Mouse (Mus musculus) ES-CJ7 (cell line): ENCODE measurements around the gene Dnm3.

Experiments used
- DNase-seq: peaks from one replicate; pipeline ENCODE4 v3.0.0; 2011; ENCODE audit warnings: low read depth, low spot score

Gene Dnm3

GRCm38 (mm10) chr1:162477246-162478209 lies at the start of gene Dnm3:
Gene Dnm3, minus strand, starts transcription at chr1:162478034.
- peak; percentile 96 for DNase-seq

DNA sequence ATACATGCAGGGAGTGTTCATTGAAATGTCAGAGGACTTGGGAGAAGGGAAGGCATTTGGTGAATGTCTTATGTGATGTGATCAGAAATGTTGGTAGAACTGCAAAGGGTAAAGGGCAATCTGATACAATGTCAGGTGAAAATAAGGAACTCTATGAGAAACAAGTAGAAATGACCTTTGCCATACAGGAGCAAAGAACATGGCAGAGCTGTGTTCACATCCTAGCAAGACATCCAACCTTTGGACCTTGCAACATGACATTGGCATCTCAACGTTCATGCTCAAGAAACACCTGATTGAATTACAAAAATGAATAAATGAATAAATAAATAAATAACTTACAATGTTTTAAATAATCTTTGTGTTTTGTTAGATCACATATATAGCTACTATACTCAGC lies 37.3 kb upstream of the Dnm3 start:
- DNase-seq: no peak

- DNase-seq: no peak
These were observed 32.2 kb upstream of the Dnm3 start for GRCm38 (mm10) chr1:162510013-162510356.

DNA sequence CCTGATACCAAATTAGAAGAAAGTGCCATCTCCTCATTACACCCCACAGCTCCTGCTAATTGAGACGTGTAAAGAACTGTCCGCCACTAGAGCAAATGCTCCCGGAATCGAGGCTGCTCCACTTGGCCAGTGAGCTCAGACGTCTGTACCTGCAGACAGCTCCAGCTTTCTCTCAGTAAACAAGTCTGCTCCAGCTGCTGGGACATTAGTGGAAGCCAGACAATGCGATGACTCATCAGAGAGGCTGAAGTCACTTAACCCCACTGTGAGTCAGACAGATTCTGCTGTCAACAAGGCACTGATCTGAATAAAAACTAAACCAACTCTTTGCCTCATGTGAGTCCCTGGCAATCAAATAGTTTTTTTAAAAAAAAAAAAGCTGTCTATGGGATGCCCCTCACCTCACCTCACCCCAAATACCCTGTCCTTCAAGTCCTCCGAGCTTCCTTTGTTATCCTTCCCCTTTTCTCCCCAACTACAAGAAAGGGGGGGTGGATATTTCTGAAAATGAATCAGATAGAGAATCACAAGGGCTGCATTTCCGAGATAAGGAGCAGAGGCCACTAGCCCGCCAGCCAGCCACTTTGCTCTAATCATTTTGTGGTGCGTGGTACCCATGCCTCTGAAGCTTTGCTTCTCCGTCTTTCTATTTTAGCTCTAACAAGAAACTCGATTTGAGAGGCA lies 31.6 kb upstream of the Dnm3 start:
- no peak for DNase-seq

- DNase-seq: no peak
These were observed 30.6 kb upstream of the Dnm3 start for GRCm38 (mm10) chr1:162508211-162509005.

DNA sequence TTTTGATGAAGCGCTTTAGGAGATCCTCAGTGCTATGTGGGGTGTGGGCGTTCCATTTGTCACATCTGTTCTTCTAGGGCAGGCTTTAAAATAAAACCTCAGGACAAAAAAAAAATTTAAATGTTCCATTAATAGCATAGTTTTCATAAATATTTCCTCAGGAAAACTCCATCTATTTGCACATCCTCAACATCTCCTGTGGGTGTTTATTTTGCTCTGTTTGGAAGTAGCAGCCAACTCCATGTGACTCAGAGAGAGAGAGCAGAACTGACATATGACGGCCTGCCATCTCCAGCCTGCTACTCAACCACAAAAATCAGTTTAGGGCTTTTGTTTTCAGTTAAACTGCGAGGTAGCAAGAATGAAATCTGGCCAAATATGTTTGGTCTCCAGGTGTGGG lies 28.7 kb upstream of the Dnm3 start:
- no peak for DNase-seq

DNA sequence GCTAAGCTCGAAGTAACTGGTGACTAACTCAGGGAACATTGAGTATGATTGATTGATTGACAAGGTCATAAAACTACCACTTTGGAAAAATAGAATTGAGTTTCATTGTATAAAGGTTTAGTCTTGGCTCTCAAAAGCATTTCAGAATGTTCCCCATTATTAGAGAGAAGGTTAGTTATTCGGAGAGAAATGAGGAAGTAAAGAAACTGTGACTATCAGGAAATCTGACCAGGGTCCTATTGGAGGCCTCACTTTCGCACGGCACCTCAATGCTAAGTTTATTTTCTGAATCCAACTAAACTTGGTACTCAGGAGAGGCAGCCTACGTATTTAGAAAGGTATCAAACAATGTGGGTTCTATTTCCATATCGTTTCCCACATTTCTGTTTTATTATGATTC lies 27.8 kb upstream of the Dnm3 start:
- DNase-seq: no peak

- peak; percentile 17 for DNase-seq
These were observed 1.2 kb downstream of the Dnm3 start for GRCm38 (mm10) chr1:162476531-162477080.

DNA sequence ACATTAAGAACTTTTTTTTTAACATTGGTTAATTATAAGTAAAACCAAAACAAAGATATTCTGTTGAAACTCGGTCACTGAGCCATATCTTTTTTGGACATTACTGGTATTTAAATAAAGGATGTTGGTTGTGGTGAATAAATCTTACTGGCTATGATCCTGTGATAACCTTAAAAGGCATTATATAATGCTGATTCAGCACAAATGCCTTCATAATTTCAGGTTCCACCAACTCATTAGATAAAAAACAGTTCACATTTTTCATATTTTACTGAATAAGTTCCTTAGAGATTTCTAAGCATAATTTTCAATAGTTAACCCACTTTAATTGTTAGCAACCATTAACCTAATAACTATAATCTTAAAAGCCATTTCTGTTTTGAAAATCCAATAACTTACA lies 4.9 kb downstream of the Dnm3 start:
- DNase-seq: no peak

DNA sequence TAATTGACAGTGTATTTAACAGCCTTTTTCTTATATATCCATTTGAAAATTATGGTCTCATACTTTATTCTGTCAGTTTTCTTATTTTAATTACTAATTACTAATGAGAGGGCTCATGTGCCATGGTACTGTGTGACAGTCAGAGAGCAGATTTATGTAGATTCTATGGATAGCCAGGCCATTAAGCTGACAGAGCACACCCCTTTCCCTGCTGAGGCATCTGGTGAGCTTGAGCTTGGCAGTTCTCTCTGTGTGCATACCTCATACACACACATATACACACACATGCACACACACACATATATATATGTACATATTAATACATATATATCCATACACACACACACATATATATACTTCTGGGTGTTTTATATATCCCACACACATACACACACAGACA lies 6.7 kb downstream of the Dnm3 start:
- no peak for DNase-seq

GRCm38 (mm10) chr1:162469752-162470280 lies 8.0 kb downstream of the Dnm3 start:
- no peak for DNase-seq

DNA sequence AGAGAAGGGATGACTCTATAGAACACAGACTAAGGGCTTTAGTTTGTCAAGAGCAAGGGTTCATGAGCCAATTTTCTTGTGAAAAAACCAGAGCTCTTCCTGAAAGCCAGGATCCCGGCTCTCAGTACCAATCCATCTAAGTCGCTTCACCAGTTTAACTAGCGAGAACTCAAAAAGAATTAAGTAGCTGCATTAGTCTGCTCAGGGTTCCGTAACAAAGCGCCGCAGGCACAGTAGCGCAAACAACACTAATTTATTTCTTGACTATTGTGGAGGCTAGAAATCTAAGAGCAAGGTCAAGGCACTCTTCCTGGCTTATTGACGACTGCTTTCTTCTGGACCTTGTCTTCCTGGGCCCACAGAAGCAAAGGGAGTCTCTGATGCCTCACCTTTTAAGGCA lies 14.2 kb downstream of the Dnm3 start:
- no peak for DNase-seq

- DNase-seq: no peak
These were observed 19.1 kb downstream of the Dnm3 start for GRCm38 (mm10) chr1:162458711-162459110.

GRCm38 (mm10) chr1:162456861-162457260 lies 21.0 kb downstream of the Dnm3 start:
- DNase-seq: no peak

- no peak for DNase-seq
These were observed 21.4 kb downstream of the Dnm3 start for GRCm38 (mm10) chr1:162456406-162456805.

DNA sequence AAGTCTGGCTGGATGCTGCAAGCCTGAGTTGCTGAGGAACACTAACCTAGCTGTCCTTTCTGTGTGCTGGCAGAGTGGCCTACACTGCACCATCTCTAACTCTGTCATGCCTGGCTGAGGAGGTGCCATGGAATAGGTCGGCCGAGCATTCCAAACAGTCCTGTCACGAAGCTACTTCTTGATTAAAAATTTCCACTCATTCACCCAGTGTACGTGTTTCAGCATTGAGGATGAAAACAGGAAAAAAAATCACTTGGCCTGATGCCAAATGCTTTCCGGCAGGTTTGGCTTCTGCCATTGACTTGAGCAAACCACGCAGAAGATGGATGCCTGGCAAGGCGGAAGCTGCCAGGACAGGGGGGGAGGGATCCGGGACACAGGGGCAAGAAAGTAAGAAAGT lies 24.3 kb downstream of the Dnm3 start:
- DNase-seq: no peak

DNA sequence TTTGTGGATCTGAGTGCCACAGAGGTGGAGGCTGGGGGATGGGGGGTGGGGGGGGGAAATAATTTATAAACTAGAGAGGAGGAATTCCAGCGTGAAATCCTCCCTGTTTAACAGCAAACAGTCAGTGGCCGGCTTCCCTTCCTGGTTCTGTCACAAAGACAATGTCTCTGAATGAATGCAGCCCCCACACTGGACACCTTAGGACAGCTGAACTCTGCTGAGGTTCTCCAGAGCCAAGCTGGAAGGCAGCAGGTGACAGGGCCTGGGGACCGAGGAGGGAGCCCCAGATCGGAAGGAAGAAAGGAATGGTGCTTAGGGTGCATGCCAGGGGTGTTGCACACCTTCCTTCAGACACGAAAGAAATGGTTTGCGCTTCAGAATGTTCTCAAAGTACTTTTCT lies 24.8 kb downstream of the Dnm3 start:
- DNase-seq: no peak

- DNase-seq: no peak
These were observed 28.5 kb downstream of the Dnm3 start for GRCm38 (mm10) chr1:162449161-162449909.

DNA sequence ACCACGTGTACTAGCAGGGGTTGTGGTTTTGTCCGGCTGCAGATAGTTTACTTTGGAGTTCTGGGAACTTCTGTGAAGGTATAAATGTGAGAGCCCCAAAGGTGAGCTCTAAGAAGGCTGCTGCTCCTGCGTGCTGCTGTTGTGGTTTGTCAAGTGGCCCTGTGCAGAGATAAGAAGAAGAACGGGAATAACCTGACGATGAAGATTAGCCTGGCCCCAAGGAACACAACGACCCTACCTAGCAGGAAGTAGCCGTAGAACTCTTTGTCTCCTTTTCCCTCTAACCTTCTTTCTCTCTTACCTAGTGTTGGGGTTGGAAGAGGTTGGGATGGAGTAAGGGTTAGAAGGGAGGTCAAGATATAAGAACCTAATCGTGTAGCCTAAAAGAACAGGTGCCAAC lies 33.0 kb downstream of the Dnm3 start:
- DNase-seq: no peak

DNA sequence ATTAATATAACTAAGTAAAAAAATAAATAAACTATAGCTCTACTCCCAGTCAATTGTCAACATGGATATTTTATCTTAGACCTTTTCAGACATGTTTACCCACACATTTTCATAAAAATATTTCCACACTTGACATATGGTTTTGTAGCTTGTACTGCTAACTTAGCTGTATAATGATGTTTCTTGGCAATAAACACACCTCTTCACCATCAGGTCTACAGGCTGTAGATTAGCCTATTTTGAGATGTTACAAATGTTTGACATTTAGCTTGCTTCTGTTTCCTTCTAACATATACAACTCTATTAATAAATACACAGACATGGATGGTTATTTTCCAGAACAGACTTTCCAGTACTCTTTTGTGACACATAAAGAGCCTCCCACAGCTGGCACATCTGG lies 38.3 kb downstream of the Dnm3 start:
- no peak for DNase-seq

DNA sequence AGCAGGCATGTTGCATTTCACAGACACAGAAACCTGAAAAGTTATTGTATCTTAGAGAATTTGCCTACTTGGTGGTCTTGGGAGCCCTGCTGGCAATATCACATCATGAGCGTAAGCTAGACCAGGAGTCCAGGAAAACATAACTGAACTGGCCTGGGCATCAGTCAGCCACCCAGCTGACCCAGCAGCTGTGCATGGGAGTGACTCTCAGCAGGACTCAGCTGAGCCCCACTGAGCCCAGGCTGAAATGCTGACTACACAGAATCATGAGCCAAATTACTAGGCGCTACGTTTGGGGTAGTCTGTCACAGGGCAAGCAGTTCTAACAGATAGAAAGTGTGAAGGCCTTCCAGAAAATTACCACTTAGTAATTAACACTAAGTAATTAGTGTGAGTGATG lies 41.2 kb downstream of the Dnm3 start:
- no peak for DNase-seq
